Comparison of ENCODE assay signal across 7 mouse cellular contexts in the genomic region with DNA sequence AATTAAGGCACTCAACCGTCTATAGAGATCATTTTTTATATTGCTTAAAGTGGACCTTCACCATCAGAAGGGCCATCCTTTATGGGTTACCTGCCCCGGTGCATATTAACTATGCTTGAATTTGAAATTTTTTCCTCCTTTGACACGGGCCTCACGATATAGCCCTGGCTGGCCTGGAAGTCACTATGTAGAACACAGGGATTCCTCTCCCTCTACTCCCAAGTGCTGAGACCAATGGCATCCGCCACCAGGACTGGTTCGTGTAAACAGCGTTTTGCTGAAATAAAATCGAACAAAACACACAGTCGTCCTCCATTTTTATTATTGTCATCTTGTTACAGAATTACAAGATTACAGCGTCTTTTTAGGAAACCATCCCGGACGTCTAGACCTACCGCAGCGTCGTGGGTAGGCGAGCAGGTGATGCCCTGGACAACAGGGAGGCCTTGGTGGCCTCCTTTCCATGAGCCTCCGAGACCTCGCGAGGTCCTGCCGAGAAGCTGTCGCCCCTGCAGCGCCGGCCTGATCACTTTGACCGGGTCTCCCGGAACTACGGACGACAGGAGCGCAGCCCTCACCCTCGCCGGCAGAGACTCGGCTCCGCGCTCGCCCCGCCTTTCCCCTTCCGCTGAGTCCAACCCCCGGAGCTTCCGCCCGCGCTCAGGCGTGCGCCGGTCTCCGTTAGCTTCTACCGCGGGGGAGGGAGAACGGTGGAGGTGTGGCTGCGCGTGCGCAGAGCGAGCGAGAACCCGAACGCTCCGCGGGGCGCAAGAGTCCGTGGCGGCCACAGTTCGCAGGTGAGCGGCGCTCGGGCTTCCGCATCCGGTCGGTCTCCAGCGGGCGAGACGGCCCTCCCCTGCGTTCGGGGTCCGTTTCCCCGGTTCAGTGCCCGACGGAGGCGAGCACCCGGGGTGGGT. TPM values are rescaled to one million over a fixed set of nuclear protein-coding genes. Genes with fewer than 3 reads are reported as not detected.
A peak's percentile ranks its signal among the peaks of the same experiment; 100 is the strongest.
DNase-seq lines count a peak whose midpoint lies in the region; ATAC-seq lines count a peak whose summit lies in the region.

No protein-coding gene starts in this region.

- no peaks in the 10 kb centered on the region for H3K27me3 ChIP-seq in intestine, embryonic 16.5 days (replicated peaks; ENCODE audit: control insufficient read depth, insufficient read depth, low read length)
- no peaks in the 10 kb centered on the region for H3K27me3 ChIP-seq in midbrain, embryonic 11.5 days (ENCODE audit: control insufficient read depth, insufficient read depth, low read length)

- peaks cover 7% of the 10 kb centered on the region for H3K4me1 ChIP-seq in intestine, embryonic 16.5 days (ENCODE audit: control insufficient read depth, insufficient read depth, low read length)
- H3K4me1 ChIP-seq in midbrain, embryonic 11.5 days (ENCODE audit: control insufficient read depth, insufficient read depth, low read length) = peaks cover 12% of the 10 kb centered on the region

- peak; percentile 98 for DNase-seq in adrenal gland, adult 2 months
- peak; percentile 87 for DNase-seq in embryo, embryonic 11.5 days (ENCODE audit: low read depth, low spot score)
- peak; percentile 93 to 95 for DNase-seq in gastrocnemius, postnatal 36 days
- peak; percentile 97 to 98 for DNase-seq in left cerebral cortex, postnatal 36 days (ENCODE audit: low spot score in 2 of 2)
- DNase-seq in midbrain, embryonic 11.5 days (ENCODE audit: low spot score, missing footprints) = peak; percentile 99
- DNase-seq in skeletal muscle tissue, adult 2 months (ENCODE audit: low read depth, low spot score) = peak; percentile 96

- H3K27ac ChIP-seq in intestine, embryonic 16.5 days (ENCODE audit: low read length) = peak overlapping the region; percentile 93
- H3K27ac ChIP-seq in midbrain, embryonic 11.5 days (ENCODE audit: low read depth, low read length) = peak overlapping the region; percentile 71

- intact Hi-C loops in gastrocnemius, postnatal 36 days (cut with DNase I) = no loop called here
- intact Hi-C loops in left cerebral cortex, postnatal 36 days (cut with DNase I) = loop anchor here (1.0 to 5.0 kb wide), 2 partner anchors 47 to 161 kb away; no protein-coding TSS in a partner anchor

- 1% methylated on average over 76 of the region's 77 CpGs for WGBS in intestine, embryonic 16.5 days
- WGBS in midbrain, embryonic 11.5 days = 3% methylated on average over 68 of the region's 77 CpGs

- peak overlapping the region; percentile 94 for H3K9ac ChIP-seq in intestine, embryonic 16.5 days (ENCODE audit: low read depth, low read length)
- H3K9ac ChIP-seq in midbrain, embryonic 11.5 days (ENCODE audit: low read length) = peak overlapping the region; percentile 83

- H3K9me3 ChIP-seq in intestine, embryonic 16.5 days (ENCODE audit: control insufficient read depth, low read length) = no peaks in the 10 kb centered on the region
- no peaks in the 10 kb centered on the region for H3K9me3 ChIP-seq in midbrain, embryonic 11.5 days (ENCODE audit: control insufficient read depth, low read length)

- H3K4me3 ChIP-seq in intestine, embryonic 16.5 days (ENCODE audit: low read length) = peak overlapping the region; percentile 83
- H3K4me3 ChIP-seq in midbrain, embryonic 11.5 days (ENCODE audit: low read depth, low read length) = peak overlapping the region; percentile 55

- H3K36me3 ChIP-seq in intestine, embryonic 16.5 days (ENCODE audit: control insufficient read depth, insufficient read depth, low read length) = no peaks in the 10 kb centered on the region
- no peaks in the 10 kb centered on the region for H3K36me3 ChIP-seq in midbrain, embryonic 11.5 days (ENCODE audit: control insufficient read depth, insufficient read depth, low read length)

- H3K4me2 ChIP-seq in intestine, embryonic 16.5 days (ENCODE audit: low read depth, low read length) = peak overlapping the region; percentile 69
- peak overlapping the region; percentile 53 for H3K4me2 ChIP-seq in midbrain, embryonic 11.5 days

- ATAC-seq in intestine, embryonic 16.5 days = peak; percentile 99
- ATAC-seq in midbrain, embryonic 11.5 days (ENCODE audit: low FRiP score) = peak; percentile 98

RNA-seq across cellular contexts. Expression of a gene that starts 11.3 kb away (rescaled TPM):
- total RNA-seq in adrenal gland, adult 2 months (2021) = 10 to 100 TPM; 14.1 to 20.9 TPM
- polyA plus RNA-seq in adrenal gland, adult 2 months (2012; rRNA removed) = 2.3 and 2.5 TPM in 2 replicates
- 1 to 10 TPM; 4.1 to 7.8 TPM for total RNA-seq in gastrocnemius, postnatal 36 days (2021)
- 5.9 and 7.6 TPM in 2 replicates for polyA plus RNA-seq in intestine, embryonic 16.5 days (2015; fragmentation: Nextera tagmentation; extraction: Ambion mirVana)
- total RNA-seq in left cerebral cortex, postnatal 36 days (2021) = 10 to 100 TPM; 42.1 to 43.0 TPM
- polyA plus RNA-seq in midbrain, embryonic 11.5 days (2014; fragmentation: Nextera tagmentation; extraction: Ambion mirVana) = 5.9 and 7.1 TPM in 2 replicates

RNA-seq across cellular contexts. Expression of a gene that starts 11.6 kb away (rescaled TPM):
- 10 to 100 TPM; 16.1 to 19.5 TPM for total RNA-seq in adrenal gland, adult 2 months (2021)
- polyA plus RNA-seq in adrenal gland, adult 2 months (2012; rRNA removed) = 1.5 and 2.1 TPM in 2 replicates
- total RNA-seq in gastrocnemius, postnatal 36 days (2021) = 10 to 100 TPM in 1 of 2 experiments, 1 to 10 TPM in 1; 9.4 to 11.5 TPM
- polyA plus RNA-seq in intestine, embryonic 16.5 days (2015; fragmentation: Nextera tagmentation; extraction: Ambion mirVana) = 15.0 and 17.1 TPM in 2 replicates
- total RNA-seq in left cerebral cortex, postnatal 36 days (2021) = 10 to 100 TPM; 20.4 to 24.6 TPM
- 21.7 and 21.8 TPM in 2 replicates for polyA plus RNA-seq in midbrain, embryonic 11.5 days (2014; fragmentation: Nextera tagmentation; extraction: Ambion mirVana)

RNA-seq across cellular contexts. Expression of a gene that starts 47.9 kb away (rescaled TPM):
- total RNA-seq in adrenal gland, adult 2 months (2021) = 100 to 1,000 TPM; 133 to 206 TPM
- polyA plus RNA-seq in adrenal gland, adult 2 months (2012; rRNA removed) = 200 and 240 TPM in 2 replicates
- 1,000 to 10,000 TPM; 2,982 to 3,031 TPM for total RNA-seq in gastrocnemius, postnatal 36 days (2021)
- polyA plus RNA-seq in intestine, embryonic 16.5 days (2015; fragmentation: Nextera tagmentation; extraction: Ambion mirVana) = 360 and 397 TPM in 2 replicates
- total RNA-seq in left cerebral cortex, postnatal 36 days (2021) = 100 to 1,000 TPM; 526 to 616 TPM
- 477 and 504 TPM in 2 replicates for polyA plus RNA-seq in midbrain, embryonic 11.5 days (2014; fragmentation: Nextera tagmentation; extraction: Ambion mirVana)

Comparison
In these comparisons a context has a peak if more than half of its experiments do, and no peak if none do; other contexts are left out.
1. Peak in every context shown above with its lines: DNase-seq, ATAC-seq, H3K4me3 ChIP-seq and H3K27ac ChIP-seq.
2. RNA of a gene that starts 47.9 kb away (total RNA-seq): 2,982 to 3,031 TPM in gastrocnemius, postnatal 36 days; 526 to 616 TPM in left cerebral cortex, postnatal 36 days and 133 to 206 TPM in adrenal gland, adult 2 months; every median in the first group is over 4 times any median in the second.